Mouse (Mus musculus) forebrain, embryonic 10.5 days (tissue): ENCODE results near the gene Pipox. TPM values are rescaled to one million over a fixed set of nuclear protein-coding genes. Genes with fewer than 3 reads are reported as not detected.
A peak's percentile ranks its signal among the peaks of the same experiment; 100 is the strongest.

ENCODE experiments used
- DNase-seq: peaks from one replicate; pipeline ENCODE4 v3.0.0-alpha.2; 2017; ENCODE audit warnings: low spot score; ENCODE audit errors: extremely low spot score
- H3K27ac ChIP-seq: fragments of 300-500 bp; sonication (generic); 2 replicates; pipeline ENCODE4 v1.5.1; 2016; ENCODE audit warnings: mild to moderate bottlenecking
- H3K27me3 ChIP-seq: fragments of 300-500 bp; sonication (generic); 2 replicates; pipeline ENCODE4 v1.6.1; 2016; ENCODE audit warnings: mild to moderate bottlenecking; ENCODE audit not compliant: poor library complexity, severe bottlenecking
- H3K36me3 ChIP-seq: fragments of 300-500 bp; sonication (generic); replicated peaks from 2 replicates; pipeline ENCODE4 v1.6.1; 2016; ENCODE audit warnings: mild to moderate bottlenecking, moderate library complexity
- H3K4me1 ChIP-seq: fragments of 300-500 bp; sonication (generic); 2 replicates; pipeline ENCODE4 v1.6.1; 2016
- H3K4me3 ChIP-seq: fragments of 300-500 bp; sonication (generic); 2 replicates; pipeline ENCODE4 v1.5.1; 2016; ENCODE audit warnings: mild to moderate bottlenecking, moderate library complexity
- H3K9me3 ChIP-seq: fragments of 300-500 bp; sonication (generic); 2 replicates; pipeline ENCODE4 v1.6.1; 2016; ENCODE audit warnings: mild to moderate bottlenecking, moderate library complexity
- WGBS: fragments of 180-500 bp; shearing (Covaris S2); methylation state at CpG from one replicate; pipeline ENCODE4 v1.1.7; 2016; 5-methylcytosine and 5-hydroxymethylcytosine counted together
- polyA plus RNA-seq: library from polyadenylated mRNA; unstranded; fragments of >200 nt; fragmentation: Nextera tagmentation; extraction: Ambion mirVana; gene quantifications from 2 replicates; pipeline ENCODE4 v1.2.1, GENCODE M21; 2016

Pipox gene
- polyA plus RNA-seq, 1 experiment from 2014 or later: 10.0 TPM

GRCm38 (mm10) chr11:77849151-77849550, 44.7 kb downstream of the Pipox start:
- H3K27me3 ChIP-seq: peaks cover 75% of the 10 kb centered on the region
- H3K9me3 ChIP-seq: no peaks in the 10 kb centered on the region
- no peak overlapping the region for H3K4me3 ChIP-seq
- H3K27ac ChIP-seq: no peak overlapping the region
- no peak for DNase-seq
- peaks cover 87% of the 10 kb centered on the region for H3K36me3 ChIP-seq
- peaks cover 45% of the 10 kb centered on the region for H3K4me1 ChIP-seq
- 76% methylated on average over 7 of the region's 7 CpGs for WGBS

DNA sequence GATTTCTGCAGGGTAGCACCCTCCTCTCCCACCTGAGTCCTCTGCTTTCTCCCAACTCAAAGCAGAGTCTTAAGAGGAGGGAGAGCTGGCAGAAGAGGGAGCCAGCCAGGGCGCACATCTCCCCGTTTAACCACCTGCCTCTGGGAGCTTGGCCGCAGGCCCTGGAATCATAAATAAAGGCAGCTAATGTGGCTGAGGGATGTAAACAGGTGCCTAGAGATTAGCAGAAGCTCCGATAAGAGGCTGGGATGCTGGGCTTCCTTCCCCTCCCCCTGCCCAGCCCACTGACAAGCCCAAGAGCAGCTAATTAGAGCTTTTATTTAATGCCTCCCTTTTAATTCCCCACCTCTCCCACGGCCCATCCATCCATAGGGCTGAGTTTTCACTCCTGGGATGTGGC, 45.8 kb downstream of the Pipox start:
- Histone ChIP-seq H3K9me3 (no peaks in the 10 kb centered on the region), H3K4me1 (peaks cover 53% of the 10 kb centered on the region), H3K4me3 (no peak overlapping the region), H3K27ac (0 out of 2 replicates have a peak overlapping the region, but pooled peaks have one; percentile 13), H3K27me3 (peaks cover 71% of the 10 kb centered on the region), H3K36me3 (peaks cover 87% of the 10 kb centered on the region)
- WGBS: 24% methylated on average over 5 of the region's 5 CpGs
- DNase-seq: no peak

- Histone ChIP-seq H3K9me3 (no peaks in the 10 kb centered on the region), H3K4me1 (peaks cover 53% of the 10 kb centered on the region), H3K27me3 (peaks cover 73% of the 10 kb centered on the region), H3K27ac (0 out of 2 replicates have a peak overlapping the region, but pooled peaks have one; percentile 13), H3K36me3 (peaks cover 89% of the 10 kb centered on the region), H3K4me3 (no peak overlapping the region)
- 44% methylated on average over 9 of the region's 9 CpGs for WGBS
- DNase-seq: no peak
Observed at GRCm38 (mm10) chr11:77847599-77848128, 46.2 kb downstream of the Pipox start.

GRCm38 (mm10) chr11:77843906-77844200, 50.0 kb downstream of the Pipox start:
- peaks cover 77% of the 10 kb centered on the region for H3K36me3 ChIP-seq
- H3K27me3 ChIP-seq: peaks cover 64% of the 10 kb centered on the region
- peaks cover 37% of the 10 kb centered on the region for H3K4me1 ChIP-seq
- no peak for DNase-seq
- no peak overlapping the region for H3K27ac ChIP-seq
- no peaks in the 10 kb centered on the region for H3K9me3 ChIP-seq
- H3K4me3 ChIP-seq: no peak overlapping the region
- 62% methylated on average over 4 of the region's 4 CpGs for WGBS

GRCm38 (mm10) chr11:77843068-77843905, 50.6 kb downstream of the Pipox start:
- H3K27ac ChIP-seq: no peak overlapping the region
- H3K4me1 ChIP-seq: peaks cover 32% of the 10 kb centered on the region
- DNase-seq: no peak
- H3K36me3 ChIP-seq: peaks cover 75% of the 10 kb centered on the region
- H3K9me3 ChIP-seq: no peaks in the 10 kb centered on the region
- peaks cover 62% of the 10 kb centered on the region for H3K27me3 ChIP-seq
- WGBS: 87% methylated on average over 21 of the region's 21 CpGs
- no peak overlapping the region for H3K4me3 ChIP-seq

DNA sequence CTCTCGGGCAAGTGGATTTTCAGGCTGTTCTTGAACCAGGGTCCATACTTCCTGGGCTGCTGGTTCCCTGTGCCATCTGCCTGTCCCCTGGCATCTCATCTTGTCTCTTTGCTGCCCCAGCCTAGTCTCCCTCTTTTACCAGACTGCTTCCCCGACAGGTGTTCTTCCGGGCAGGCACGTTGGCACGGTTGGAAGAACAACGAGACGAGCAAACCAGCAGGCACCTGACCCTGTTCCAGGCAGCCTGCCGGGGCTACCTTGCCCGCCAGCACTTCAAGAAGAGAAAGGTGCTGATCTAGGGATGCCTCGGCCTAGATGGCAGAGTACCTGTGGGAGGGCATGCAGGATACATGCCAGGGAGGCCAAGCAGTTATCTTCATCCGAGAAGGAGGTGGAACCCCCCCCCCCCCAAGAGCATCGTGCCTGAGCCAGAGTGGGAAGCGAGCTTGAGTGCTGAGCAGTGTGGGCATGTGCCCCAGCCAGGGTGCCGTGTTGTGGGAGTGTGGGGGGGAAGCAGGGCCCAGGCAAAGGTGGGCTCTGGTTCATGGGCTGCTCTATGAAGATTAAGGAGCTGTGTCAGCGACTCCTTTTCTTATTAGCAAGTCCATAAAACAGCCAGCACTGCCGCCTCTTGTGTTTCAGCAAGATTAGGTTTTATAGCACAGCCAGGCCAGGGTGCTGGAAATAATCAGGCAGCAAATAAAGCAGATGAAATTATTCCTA, 53.2 kb downstream of the Pipox start:
- H3K27ac ChIP-seq: 0 out of 2 replicates have a peak overlapping the region, but pooled peaks have one; percentile 18

GRCm38 (mm10) chr11:77837856-77838255, 56.0 kb downstream of the Pipox start:
- DNase-seq: no peak
- Histone ChIP-seq H3K4me3 (no peak overlapping the region), H3K36me3 (peaks cover 57% of the 10 kb centered on the region), H3K9me3 (no peaks in the 10 kb centered on the region), H3K27ac (peak overlapping the region; percentile 27; the same call in 1 of the 2 replicates), H3K4me1 (peaks cover 24% of the 10 kb centered on the region), H3K27me3 (peaks cover 32% of the 10 kb centered on the region)
- 85% methylated on average over 5 of the region's 5 CpGs for WGBS

More for the DNA sequence above, 53.2 kb downstream of the Pipox start:
- peaks cover 43% of the 10 kb centered on the region for H3K27me3 ChIP-seq
- H3K36me3 ChIP-seq: peaks cover 68% of the 10 kb centered on the region
- 93% methylated on average over 16 of the region's 16 CpGs for WGBS
- H3K4me3 ChIP-seq: no peak overlapping the region
- peaks cover 36% of the 10 kb centered on the region for H3K4me1 ChIP-seq
- no peak for DNase-seq
- H3K9me3 ChIP-seq: no peaks in the 10 kb centered on the region

GRCm38 (mm10) chr11:77836751-77837150, 57.1 kb downstream of the Pipox start:
- peaks cover 29% of the 10 kb centered on the region; the same call in 1 of the 2 replicates for H3K27me3 ChIP-seq
- H3K4me3 ChIP-seq: no peak overlapping the region
- WGBS: 71% methylated on average over 4 of the region's 4 CpGs
- peak overlapping the region; percentile 45 for H3K27ac ChIP-seq
- no peak for DNase-seq
- no peaks in the 10 kb centered on the region for H3K9me3 ChIP-seq
- peaks cover 52% of the 10 kb centered on the region for H3K36me3 ChIP-seq
- peaks cover 24% of the 10 kb centered on the region for H3K4me1 ChIP-seq

- Histone ChIP-seq H3K4me1 (peaks cover 24% of the 10 kb centered on the region), H3K27me3 (peaks cover 25% of the 10 kb centered on the region; the same call in 1 of the 2 replicates), H3K4me3 (no peak overlapping the region), H3K36me3 (peaks cover 47% of the 10 kb centered on the region), H3K9me3 (no peaks in the 10 kb centered on the region), H3K27ac (peak overlapping the region; percentile 45; the same call in 1 of the 2 replicates)
- WGBS: 69% methylated on average over 5 of the region's 5 CpGs
- no peak for DNase-seq
Observed at GRCm38 (mm10) chr11:77836290-77836689, 57.6 kb downstream of the Pipox start.

- Histone ChIP-seq H3K36me3 (peaks cover 40% of the 10 kb centered on the region), H3K4me1 (peaks cover 33% of the 10 kb centered on the region), H3K27ac (no peak overlapping the region), H3K27me3 (peaks cover 27% of the 10 kb centered on the region; the same call in 1 of the 2 replicates), H3K4me3 (no peak overlapping the region), H3K9me3 (no peaks in the 10 kb centered on the region)
- DNase-seq: no peak
- WGBS: 80% methylated on average over 3 of the region's 3 CpGs
Observed at GRCm38 (mm10) chr11:77835109-77835508, 58.8 kb downstream of the Pipox start.

- Histone ChIP-seq H3K27ac (no peak overlapping the region), H3K9me3 (no peaks in the 10 kb centered on the region), H3K4me1 (peaks cover 33% of the 10 kb centered on the region), H3K27me3 (peaks cover 46% of the 10 kb centered on the region), H3K36me3 (peaks cover 49% of the 10 kb centered on the region), H3K4me3 (no peak overlapping the region)
- WGBS: 87% methylated on average over 4 of the region's 4 CpGs
- no peak for DNase-seq
Observed at GRCm38 (mm10) chr11:77832541-77832940, 61.4 kb downstream of the Pipox start.

DNA sequence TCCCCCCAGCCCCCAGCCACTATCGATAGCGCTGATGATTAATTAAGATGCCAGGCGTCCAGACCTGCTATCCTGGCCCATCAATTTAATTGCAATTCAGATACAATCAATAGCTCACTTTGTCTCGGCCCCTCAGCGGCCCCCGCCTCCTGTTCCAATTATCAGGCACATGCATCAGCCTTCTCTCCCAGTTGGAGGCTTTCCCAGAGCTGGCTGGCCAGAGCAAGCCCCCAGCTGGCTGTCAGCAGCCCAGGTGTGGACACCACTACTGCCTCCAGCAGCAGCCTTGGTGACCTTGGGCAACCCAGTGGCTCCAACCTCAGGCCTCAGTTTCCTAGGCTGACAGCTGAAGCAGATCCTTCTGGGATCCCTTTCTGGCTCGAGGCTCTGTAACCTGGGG, 63.0 kb downstream of the Pipox start:
- H3K36me3 ChIP-seq: peaks cover 40% of the 10 kb centered on the region
- H3K9me3 ChIP-seq: no peaks in the 10 kb centered on the region
- H3K27me3 ChIP-seq: peaks cover 54% of the 10 kb centered on the region
- peak overlapping the region; percentile 54 for H3K27ac ChIP-seq
- H3K4me1 ChIP-seq: peaks cover 37% of the 10 kb centered on the region
- DNase-seq: no peak
- no peak overlapping the region for H3K4me3 ChIP-seq
- WGBS: 59% methylated on average over 7 of the region's 7 CpGs
